Mouse (Mus musculus): Measurements from ENCODE around the gene Ehd4. TPM values are rescaled to one million over a fixed set of nuclear protein-coding genes. Genes with fewer than 3 reads are reported as not detected.

Ehd4 gene
- polyA plus RNA-seq (2014; fragmentation: Nextera tagmentation; extraction: Ambion mirVana), result 13.6 and 18.3 TPM in 2 replicates

GRCm38 (mm10) chr2:120154361-120154894 lies at the start of gene Ehd4:
Gene Ehd4, minus strand, starts transcription at chr2:120154606.
- Histone ChIP-seq H3K36me3 (ENCODE audit: control insufficient read depth, insufficient read depth, low read length) (no peaks in the 10 kb centered on the region), H3K27ac (ENCODE audit: low read depth, low read length) (no peak within 1 kb of the TSS), H3K9me3 (ENCODE audit: control insufficient read depth, low read length) (no peaks in the 10 kb centered on the region), H3K4me3 (ENCODE audit: low read depth, low read length) (peak within 1 kb of the TSS; percentile 69), H3K4me2 (replicated peaks; ENCODE audit: low read depth, low read length) (peak within 1 kb of the TSS; percentile 98), H3K9ac (ENCODE audit: low read depth, low read length) (peak within 1 kb of the TSS; percentile 55), H3K4me1 (replicated peaks; ENCODE audit: control insufficient read depth, insufficient read depth, low read length) (peaks cover 8% of the 10 kb centered on the region; the same call in 1 of the 2 replicates), H3K27me3 (ENCODE audit: control insufficient read depth, insufficient read depth, low read length) (no peaks in the 10 kb centered on the region)
- ATAC-seq (ENCODE audit: low FRiP score), result peak; percentile 100
- WGBS, result under 1% methylated on average over 47 of the region's 53 CpGs
- peak; percentile 97 for DNase-seq (ENCODE audit: low spot score)

GRCm38 (mm10) chr2:120203742-120204141 lies 49.3 kb upstream of the Ehd4 start:
- WGBS, result 69% methylated on average over 3 of the region's 3 CpGs
- no peak for ATAC-seq (ENCODE audit: low FRiP score)
- no peak overlapping the region for H3K9ac ChIP-seq (ENCODE audit: low read depth, low read length)
- H3K4me1 ChIP-seq (replicated peaks; ENCODE audit: control insufficient read depth, insufficient read depth, low read length), result no peaks in the 10 kb centered on the region
- no peaks in the 10 kb centered on the region for H3K27me3 ChIP-seq (ENCODE audit: control insufficient read depth, insufficient read depth, low read length)
- H3K4me3 ChIP-seq (ENCODE audit: low read depth, low read length), result no peak overlapping the region
- no peak for DNase-seq (ENCODE audit: low spot score)
- H3K27ac ChIP-seq (ENCODE audit: low read depth, low read length), result no peak overlapping the region
- H3K9me3 ChIP-seq (ENCODE audit: control insufficient read depth, low read length), result no peaks in the 10 kb centered on the region
- H3K36me3 ChIP-seq (ENCODE audit: control insufficient read depth, insufficient read depth, low read length), result no peaks in the 10 kb centered on the region
- no peak overlapping the region for H3K4me2 ChIP-seq (replicated peaks; ENCODE audit: low read depth, low read length)

- 57% methylated on average over 7 of the region's 7 CpGs for WGBS
- no peaks in the 10 kb centered on the region for H3K36me3 ChIP-seq (ENCODE audit: control insufficient read depth, insufficient read depth, low read length)
- H3K9me3 ChIP-seq (ENCODE audit: control insufficient read depth, low read length), result no peaks in the 10 kb centered on the region
- no peak overlapping the region for H3K27ac ChIP-seq (ENCODE audit: low read depth, low read length)
- no peaks in the 10 kb centered on the region for H3K4me1 ChIP-seq (replicated peaks; ENCODE audit: control insufficient read depth, insufficient read depth, low read length)
- H3K4me3 ChIP-seq (ENCODE audit: low read depth, low read length), result no peak overlapping the region
- no peak overlapping the region for H3K4me2 ChIP-seq (replicated peaks; ENCODE audit: low read depth, low read length)
- ATAC-seq (ENCODE audit: low FRiP score), result no peak
- DNase-seq (ENCODE audit: low spot score), result no peak
- no peaks in the 10 kb centered on the region for H3K27me3 ChIP-seq (ENCODE audit: control insufficient read depth, insufficient read depth, low read length)
- H3K9ac ChIP-seq (ENCODE audit: low read depth, low read length), result no peak overlapping the region
Observed at GRCm38 (mm10) chr2:120200077-120200476, 45.7 kb upstream of the Ehd4 start.

GRCm38 (mm10) chr2:120188174-120188573 lies 33.8 kb upstream of the Ehd4 start:
- Histone ChIP-seq H3K4me3 (ENCODE audit: low read depth, low read length) (no peak overlapping the region), H3K9ac (ENCODE audit: low read depth, low read length) (no peak overlapping the region), H3K4me1 (replicated peaks; ENCODE audit: control insufficient read depth, insufficient read depth, low read length) (no peaks in the 10 kb centered on the region), H3K4me2 (replicated peaks; ENCODE audit: low read depth, low read length) (no peak overlapping the region), H3K9me3 (ENCODE audit: control insufficient read depth, low read length) (no peaks in the 10 kb centered on the region), H3K27ac (ENCODE audit: low read depth, low read length) (no peak overlapping the region), H3K36me3 (ENCODE audit: control insufficient read depth, insufficient read depth, low read length) (no peaks in the 10 kb centered on the region), H3K27me3 (ENCODE audit: control insufficient read depth, insufficient read depth, low read length) (no peaks in the 10 kb centered on the region)
- WGBS, result 91% methylated on average over 4 of the region's 4 CpGs
- no peak for ATAC-seq (ENCODE audit: low FRiP score)
- no peak for DNase-seq (ENCODE audit: low spot score)

GRCm38 (mm10) chr2:120187583-120187982 lies 33.2 kb upstream of the Ehd4 start:
- ATAC-seq (ENCODE audit: low FRiP score), result no peak
- H3K4me1 ChIP-seq (replicated peaks; ENCODE audit: control insufficient read depth, insufficient read depth, low read length), result no peaks in the 10 kb centered on the region
- H3K9ac ChIP-seq (ENCODE audit: low read depth, low read length), result no peak overlapping the region
- no peak overlapping the region for H3K27ac ChIP-seq (ENCODE audit: low read depth, low read length)
- H3K9me3 ChIP-seq (ENCODE audit: control insufficient read depth, low read length), result no peaks in the 10 kb centered on the region
- H3K36me3 ChIP-seq (ENCODE audit: control insufficient read depth, insufficient read depth, low read length), result no peaks in the 10 kb centered on the region
- H3K27me3 ChIP-seq (ENCODE audit: control insufficient read depth, insufficient read depth, low read length), result no peaks in the 10 kb centered on the region
- H3K4me2 ChIP-seq (replicated peaks; ENCODE audit: low read depth, low read length), result no peak overlapping the region
- 84% methylated on average over 1 of the region's 1 CpGs for WGBS
- H3K4me3 ChIP-seq (ENCODE audit: low read depth, low read length), result no peak overlapping the region
- peak; percentile 15 for DNase-seq (ENCODE audit: low spot score)

GRCm38 (mm10) chr2:120185527-120186276 lies 31.3 kb upstream of the Ehd4 start:
- peak; percentile 1 for DNase-seq (ENCODE audit: low spot score)
- H3K27ac ChIP-seq (ENCODE audit: low read depth, low read length), result no peak overlapping the region
- H3K4me1 ChIP-seq (replicated peaks; ENCODE audit: control insufficient read depth, insufficient read depth, low read length), result no peaks in the 10 kb centered on the region
- no peak overlapping the region for H3K4me3 ChIP-seq (ENCODE audit: low read depth, low read length)
- no peak for ATAC-seq (ENCODE audit: low FRiP score)
- no peaks in the 10 kb centered on the region for H3K27me3 ChIP-seq (ENCODE audit: control insufficient read depth, insufficient read depth, low read length)
- H3K9ac ChIP-seq (ENCODE audit: low read depth, low read length), result no peak overlapping the region
- no peak overlapping the region for H3K4me2 ChIP-seq (replicated peaks; ENCODE audit: low read depth, low read length)
- H3K9me3 ChIP-seq (ENCODE audit: control insufficient read depth, low read length), result no peaks in the 10 kb centered on the region
- WGBS, result 86% methylated on average over 6 of the region's 6 CpGs
- H3K36me3 ChIP-seq (ENCODE audit: control insufficient read depth, insufficient read depth, low read length), result no peaks in the 10 kb centered on the region

GRCm38 (mm10) chr2:120178936-120179335 lies 24.5 kb upstream of the Ehd4 start:
- Histone ChIP-seq H3K36me3 (ENCODE audit: control insufficient read depth, insufficient read depth, low read length) (no peaks in the 10 kb centered on the region), H3K4me1 (replicated peaks; ENCODE audit: control insufficient read depth, insufficient read depth, low read length) (no peaks in the 10 kb centered on the region), H3K4me3 (ENCODE audit: low read depth, low read length) (no peak overlapping the region), H3K27me3 (ENCODE audit: control insufficient read depth, insufficient read depth, low read length) (no peaks in the 10 kb centered on the region), H3K9me3 (ENCODE audit: control insufficient read depth, low read length) (no peaks in the 10 kb centered on the region), H3K27ac (ENCODE audit: low read depth, low read length) (no peak overlapping the region), H3K4me2 (replicated peaks; ENCODE audit: low read depth, low read length) (no peak overlapping the region), H3K9ac (ENCODE audit: low read depth, low read length) (no peak overlapping the region)
- no peak for DNase-seq (ENCODE audit: low spot score)
- no peak for ATAC-seq (ENCODE audit: low FRiP score)

GRCm38 (mm10) chr2:120173718-120174117 lies 19.3 kb upstream of the Ehd4 start:
- WGBS, result 23% methylated on average over 10 of the region's 10 CpGs

GRCm38 (mm10) chr2:120171362-120171761 lies 17.0 kb upstream of the Ehd4 start:
- no peak for DNase-seq (ENCODE audit: low spot score)
- no peak overlapping the region for H3K27ac ChIP-seq (ENCODE audit: low read depth, low read length)
- H3K9me3 ChIP-seq (ENCODE audit: control insufficient read depth, low read length), result no peaks in the 10 kb centered on the region
- no peaks in the 10 kb centered on the region for H3K4me1 ChIP-seq (replicated peaks; ENCODE audit: control insufficient read depth, insufficient read depth, low read length)
- no peaks in the 10 kb centered on the region for H3K27me3 ChIP-seq (ENCODE audit: control insufficient read depth, insufficient read depth, low read length)
- H3K9ac ChIP-seq (ENCODE audit: low read depth, low read length), result no peak overlapping the region
- H3K36me3 ChIP-seq (ENCODE audit: control insufficient read depth, insufficient read depth, low read length), result no peaks in the 10 kb centered on the region
- no peak for ATAC-seq (ENCODE audit: low FRiP score)
- 96% methylated on average over 7 of the region's 7 CpGs for WGBS
- H3K4me3 ChIP-seq (ENCODE audit: low read depth, low read length), result no peak overlapping the region
- no peak overlapping the region for H3K4me2 ChIP-seq (replicated peaks; ENCODE audit: low read depth, low read length)

More at GRCm38 (mm10) chr2:120173718-120174117, 19.3 kb upstream of the Ehd4 start:
- Histone ChIP-seq H3K4me3 (ENCODE audit: low read depth, low read length) (no peak overlapping the region), H3K9me3 (ENCODE audit: control insufficient read depth, low read length) (no peaks in the 10 kb centered on the region), H3K27ac (ENCODE audit: low read depth, low read length) (no peak overlapping the region), H3K4me2 (replicated peaks; ENCODE audit: low read depth, low read length) (no peak overlapping the region), H3K9ac (ENCODE audit: low read depth, low read length) (no peak overlapping the region), H3K4me1 (replicated peaks; ENCODE audit: control insufficient read depth, insufficient read depth, low read length) (no peaks in the 10 kb centered on the region), H3K36me3 (ENCODE audit: control insufficient read depth, insufficient read depth, low read length) (no peaks in the 10 kb centered on the region), H3K27me3 (ENCODE audit: control insufficient read depth, insufficient read depth, low read length) (no peaks in the 10 kb centered on the region)
- DNase-seq (ENCODE audit: low spot score) (peak; percentile 64), ATAC-seq (ENCODE audit: low FRiP score) (no peak)

All from hindbrain, embryonic 11.5 days (tissue).